Mouse (Mus musculus) heart, postnatal 0 days (tissue): ENCODE measurements around the gene Tent5a. TPM values are rescaled to one million over a fixed set of nuclear protein-coding genes. Genes with fewer than 3 reads are reported as not detected.
A peak's percentile ranks its signal among the peaks of the same experiment; 100 is the strongest.

ENCODE experiments used
- ATAC-seq: fragments of 200-750 bp; cut with Nextera tagmentation; 2 replicates; pipeline ENCODE4 v1.8.0; 2017; ENCODE audit warnings: low read depth, moderate number of reproducible peaks, moderate library complexity; ENCODE audit not compliant: insufficient read depth
- DNase-seq: peaks from one replicate; pipeline ENCODE4 v3.0.0-alpha.2; 2016; ENCODE audit warnings: low spot score
- H3K27ac ChIP-seq: fragments of 300-500 bp; sonication (generic); 2 replicates; pipeline ENCODE4 v1.5.1; 2014; ENCODE audit warnings: low read depth, mild to moderate bottlenecking
- H3K27me3 ChIP-seq: fragments of 300-500 bp; sonication (generic); 2 replicates; pipeline ENCODE4 v1.6.1; 2014; ENCODE audit warnings: low read length, mixed read lengths; ENCODE audit not compliant: control insufficient read depth, insufficient read depth
- H3K36me3 ChIP-seq: fragments of 300-500 bp; sonication (generic); replicated peaks from 2 replicates; pipeline ENCODE4 v1.6.1; 2014; ENCODE audit warnings: low read length, mixed read lengths; ENCODE audit not compliant: control insufficient read depth, insufficient read depth
- H3K4me1 ChIP-seq: fragments of 300-500 bp; sonication (generic); 2 replicates; pipeline ENCODE4 v1.6.1; 2014; ENCODE audit warnings: antibody characterized with exemption; ENCODE audit not compliant: control insufficient read depth, insufficient read depth
- H3K4me2 ChIP-seq: fragments of 300-500 bp; sonication (generic); 2 replicates; pipeline ENCODE4 v1.6.1; 2014; ENCODE audit warnings: low read depth, mild to moderate bottlenecking, low read length, moderate library complexity
- H3K4me3 ChIP-seq: fragments of 300-500 bp; sonication (generic); 2 replicates; pipeline ENCODE4 v1.5.1; 2014; ENCODE audit warnings: low read depth, low read length
- H3K9ac ChIP-seq: fragments of 300-500 bp; sonication (generic); replicated peaks from 2 replicates; pipeline ENCODE4 v1.6.1; 2014; ENCODE audit warnings: low read depth, low read length, mixed read lengths
- H3K9me3 ChIP-seq: fragments of 300-500 bp; sonication (generic); replicated peaks from 2 replicates; pipeline ENCODE4 v1.6.1; 2016; ENCODE audit warnings: low read length; ENCODE audit not compliant: control insufficient read depth
- CTCF ChIP-seq: IDR thresholded peaks from 2 replicates; pipeline ENCODE4 v1.5.1; 2016; ENCODE audit warnings: antibody characterized with exemption, control low read depth, low read depth
- EP300 ChIP-seq: IDR thresholded peaks from 2 replicates; pipeline ENCODE4 v1.6.1; 2016; ENCODE audit warnings: antibody characterized with exemption, low read depth
- WGBS: fragments of 180-500 bp; shearing (Covaris S2); extraction: QIAGEN DNeasy Blood & Tissue Kit; methylation state at CpG from one replicate; pipeline ENCODE4 v1.1.7; 2014; 5-methylcytosine and 5-hydroxymethylcytosine counted together
- polyA plus RNA-seq: library from polyadenylated mRNA; unstranded; fragments of >200 nt; fragmentation: Nextera tagmentation; extraction: Ambion mirVana; gene quantifications from 2 replicates; pipeline ENCODE4 v1.2.1, GENCODE M21; 2015
- total RNA-seq: library from RNA; depleted of rRNA; stranded (reverse); fragments of >200 nt; gene quantifications from 2 replicates; pipeline ENCODE4 v1.2.3, GENCODE M21; 2014; ENCODE audit warnings: low replicate concordance; rRNA removed

The Tent5a gene
- 8.8 and 17.9 TPM in 2 replicates for total RNA-seq
- polyA plus RNA-seq: 6.4 and 6.6 TPM in 2 replicates

DNA sequence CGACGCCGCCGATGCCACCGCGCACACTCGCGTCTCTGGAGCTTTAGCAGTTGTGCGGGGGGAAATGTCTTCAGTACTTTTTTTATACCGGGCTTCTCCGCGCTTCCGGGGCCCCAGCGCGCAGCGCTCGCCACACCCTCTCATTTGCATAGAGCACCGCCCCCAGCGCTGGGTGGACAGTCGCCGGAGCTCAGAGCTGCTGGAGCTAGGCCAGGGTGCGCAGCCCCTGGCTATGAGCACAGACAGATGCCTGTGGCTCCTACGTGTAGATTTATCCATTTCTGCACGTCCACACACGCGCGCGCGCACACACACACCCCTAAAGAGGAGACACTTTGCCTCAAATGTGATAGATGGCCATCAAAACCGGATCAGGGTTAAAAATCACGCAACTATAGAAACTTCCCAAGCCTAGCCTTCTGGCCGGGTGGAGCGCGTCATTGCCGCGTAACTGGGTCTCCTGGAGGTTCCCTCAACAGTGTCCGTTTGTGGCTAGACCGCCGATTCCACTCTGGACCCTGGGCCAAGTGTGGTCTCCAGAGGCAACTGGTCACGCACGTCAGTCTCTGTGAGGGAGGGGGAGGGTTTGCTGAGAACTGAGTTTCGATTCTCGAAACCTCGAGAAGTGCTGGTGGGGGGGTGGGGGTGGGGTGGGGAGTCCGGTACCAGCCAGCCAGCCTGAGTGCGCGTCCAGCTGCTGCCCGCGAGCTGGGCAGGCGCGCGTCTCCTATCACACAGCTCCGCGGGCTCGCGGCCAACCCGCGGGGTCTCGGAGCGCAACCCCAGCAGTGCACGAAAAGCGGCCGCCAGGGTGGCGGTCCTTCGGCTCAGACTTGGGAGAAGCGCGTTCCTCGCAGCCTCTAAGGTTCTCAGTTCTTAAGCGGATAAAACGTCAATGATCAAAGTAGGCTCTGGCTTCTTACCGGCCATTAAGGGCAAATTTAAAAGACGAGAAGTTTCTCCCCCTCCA, at the start of gene Tent5a:
Gene Tent5a (minus strand): TSS at position 107 of the 970 bp plus-strand sequence.
- ATAC-seq: peak; percentile 91
- Histone ChIP-seq H3K36me3 (no peaks in the 10 kb centered on the region), H3K27me3 (no peaks in the 10 kb centered on the region), H3K9me3 (no peaks in the 10 kb centered on the region), H3K4me2 (peak within 1 kb of the TSS; percentile 86), H3K4me1 (peaks cover 9% of the 10 kb centered on the region), H3K27ac (peak within 1 kb of the TSS; percentile 94), H3K9ac (peak within 1 kb of the TSS; percentile 73), H3K4me3 (peak within 1 kb of the TSS; percentile 84)
- under 1% methylated on average over 72 of the region's 72 CpGs for WGBS
- TF ChIP-seq CTCF (no peak), EP300 (no peak)
- DNase-seq: peak; percentile 91

DNA sequence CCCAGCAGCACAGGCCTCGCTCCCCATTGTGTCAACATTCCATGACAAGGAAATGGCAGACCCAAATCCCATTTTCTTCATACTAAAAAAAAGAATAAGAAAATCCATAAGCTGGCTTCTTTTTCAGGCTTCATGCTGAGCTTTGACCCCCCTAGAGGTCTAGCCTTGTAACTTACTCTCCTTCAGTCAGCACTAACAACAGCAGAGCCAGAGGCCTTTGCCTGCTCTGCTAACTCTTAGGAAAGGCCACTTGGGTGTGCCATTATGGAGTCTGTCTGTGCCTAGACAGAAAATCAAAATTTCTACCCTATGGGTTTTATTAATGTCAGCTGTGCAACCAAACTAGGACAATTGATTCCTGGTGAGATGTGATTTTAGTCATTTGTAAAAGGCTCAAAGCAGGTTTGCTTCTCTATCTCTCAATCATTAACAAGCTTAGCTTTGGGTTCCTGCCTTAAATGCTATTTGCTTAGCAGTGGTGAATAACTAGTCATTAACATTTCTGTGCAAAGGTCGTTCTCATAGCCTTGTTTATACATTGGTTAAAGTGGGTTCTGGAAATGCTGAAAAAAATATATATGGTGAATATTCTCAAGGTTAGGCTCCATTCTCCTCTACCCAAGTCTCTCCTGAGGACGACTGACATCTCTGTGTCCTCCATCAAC, 49.6 kb upstream of the Tent5a start:
- Histone ChIP-seq H3K27ac (no peak overlapping the region), H3K9me3 (no peaks in the 10 kb centered on the region), H3K9ac (no peak overlapping the region), H3K4me2 (no peak overlapping the region), H3K4me1 (peaks cover 19% of the 10 kb centered on the region; the same call in 1 of the 2 replicates), H3K36me3 (no peaks in the 10 kb centered on the region), H3K4me3 (no peak overlapping the region), H3K27me3 (no peaks in the 10 kb centered on the region)
- TF ChIP-seq CTCF: no peak
- TF ChIP-seq EP300: no peak
- 88% methylated on average over 3 of the region's 3 CpGs for WGBS
- DNase-seq: no peak
- ATAC-seq: no peak

DNA sequence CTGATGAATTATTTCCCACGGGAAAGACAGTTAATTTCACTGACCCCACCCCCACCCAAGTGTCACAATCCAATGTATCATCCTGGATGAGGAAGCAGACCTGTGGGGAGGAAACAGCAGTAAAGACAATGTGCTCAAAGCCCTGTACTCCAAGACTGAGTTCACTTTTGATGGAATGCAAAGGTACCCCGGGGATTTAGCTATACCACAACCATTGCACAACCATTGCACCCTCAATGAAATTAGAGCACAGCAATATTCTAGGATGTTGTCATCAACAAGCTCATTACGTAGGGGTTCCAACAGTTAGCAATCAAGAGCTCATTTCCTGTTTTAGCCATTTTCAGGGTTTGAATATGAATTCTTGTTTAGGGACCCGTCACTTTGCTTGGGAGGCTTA, 48.0 kb upstream of the Tent5a start:
- Histone ChIP-seq H3K9me3 (no peaks in the 10 kb centered on the region), H3K9ac (no peak overlapping the region), H3K4me2 (no peak overlapping the region), H3K4me3 (no peak overlapping the region), H3K4me1 (0 out of 2 replicates have a peak, but pooled peaks cover 13% of the 10 kb centered on the region), H3K27ac (no peak overlapping the region), H3K36me3 (no peaks in the 10 kb centered on the region), H3K27me3 (no peaks in the 10 kb centered on the region)
- DNase-seq: no peak
- WGBS: 66% methylated on average over 4 of the region's 4 CpGs
- no peak for ATAC-seq
- TF ChIP-seq EP300: no peak
- TF ChIP-seq CTCF: no peak

DNA sequence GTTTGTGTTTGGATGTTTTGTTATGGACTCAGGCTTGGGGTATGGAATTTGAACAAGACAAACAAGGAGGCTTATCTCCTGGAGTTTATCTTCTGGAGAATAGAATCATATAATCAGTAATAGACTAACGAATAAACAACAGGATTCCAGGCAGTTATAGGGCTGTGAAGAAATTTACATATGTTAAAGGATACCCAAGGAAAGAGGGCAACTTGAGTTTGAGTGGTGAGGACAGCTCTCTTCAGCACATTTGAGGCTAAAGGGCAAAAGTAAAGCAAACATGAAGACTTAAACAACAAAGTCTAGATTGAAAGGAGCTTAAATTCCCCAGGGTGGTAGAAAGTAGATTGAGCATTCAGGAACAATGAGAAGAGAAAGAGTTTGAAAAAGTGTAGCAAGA, 44.9 kb upstream of the Tent5a start:
- Histone ChIP-seq H3K4me2 (no peak overlapping the region), H3K9me3 (no peaks in the 10 kb centered on the region), H3K27me3 (no peaks in the 10 kb centered on the region), H3K36me3 (no peaks in the 10 kb centered on the region), H3K4me1 (0 out of 2 replicates have a peak, but pooled peaks cover 9% of the 10 kb centered on the region), H3K4me3 (no peak overlapping the region), H3K9ac (no peak overlapping the region), H3K27ac (no peak overlapping the region)
- 44% methylated on average over 1 of the region's 1 CpGs for WGBS
- ATAC-seq (no peak), DNase-seq (no peak)
- TF ChIP-seq CTCF (no peak), EP300 (no peak)

DNA sequence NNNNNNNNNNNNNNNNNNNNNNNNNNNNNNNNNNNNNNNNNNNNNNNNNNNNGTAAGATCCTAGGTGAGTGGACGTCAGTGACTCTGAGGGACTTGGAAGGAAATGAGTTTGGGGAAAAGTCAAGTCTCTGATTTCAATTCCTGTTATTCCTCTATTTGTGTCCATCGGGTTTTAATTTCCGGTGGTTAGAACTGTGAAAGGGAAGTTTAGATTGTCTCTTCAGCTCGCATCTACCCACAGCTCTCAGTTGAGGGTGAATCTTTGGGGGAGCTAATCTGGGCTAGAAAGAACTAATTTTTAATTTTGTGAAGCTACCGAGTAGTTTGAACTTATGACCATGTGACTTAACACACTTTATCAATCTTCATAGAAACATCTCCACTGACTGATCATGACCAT, 42.4 kb upstream of the Tent5a start:
- Histone ChIP-seq H3K27me3 (no peaks in the 10 kb centered on the region), H3K9me3 (no peaks in the 10 kb centered on the region), H3K4me2 (no peak overlapping the region), H3K4me1 (0 out of 2 replicates have a peak, but pooled peaks cover 3% of the 10 kb centered on the region), H3K9ac (no peak overlapping the region), H3K36me3 (no peaks in the 10 kb centered on the region), H3K4me3 (no peak overlapping the region), H3K27ac (no peak overlapping the region)
- no peak for DNase-seq
- ATAC-seq: no peak
- TF ChIP-seq CTCF (no peak), EP300 (no peak)
- WGBS: 79% methylated on average over 5 of the region's 5 CpGs
